Comparison of ENCODE assay signal across 20 mouse cellular contexts in genomic region chr3:145476634-145477033, GRCm38 (mm10).
A peak's percentile ranks its signal among the peaks of the same experiment; 100 is the strongest.
DNase-seq lines count a peak whose midpoint lies in the region; TF ChIP-seq lines count a peak whose summit lies in the region.
"Had no signal": no experiment of that assay in that cellular context is flagged by ENCODE, and none has a peak within 500 bp of the region (broad histone marks: within the 10 kb centered on the region; RNA-seq: fewer than 3 reads in every experiment).

No protein-coding gene starts in this region.

- TF ChIP-seq POLR2A in heart, adult 2 months (IDR thresholded peaks at IDR 0.05; ENCODE audit: insufficient read depth, low read depth, low read length): no peak
- no peak for TF ChIP-seq POLR2A in CH12.LX (IDR thresholded peaks at IDR 0.05; ENCODE audit: low read depth, low read length)

- TF ChIP-seq EP300 in heart, adult 2 months (IDR thresholded peaks at IDR 0.05; ENCODE audit: insufficient read depth, low read depth, low read length): no peak
- TF ChIP-seq EP300 in CH12.LX (IDR thresholded peaks at IDR 0.05; ENCODE audit: low read length): no peak; the same call in 1 of the 2 replicates

- H3K36me3 ChIP-seq in heart, adult 2 months (ENCODE audit: control insufficient read depth, insufficient read depth, low read length): no peaks in the 10 kb centered on the region; the same call in none of the 2 replicates
- no peaks in the 10 kb centered on the region for H3K36me3 ChIP-seq in CH12.LX (replicated peaks in 1 of 2; ENCODE audit: control insufficient read depth in 1 of 2, insufficient read depth in 1 of 2, low read length in 1 of 2)
- H3K36me3 ChIP-seq: embryonic facial prominence, embryonic 10.5 days; embryonic facial prominence, embryonic 12.5 days; forebrain, embryonic 15.5 days; G1E had no signal

- peak overlapping the region; percentile 71 for H3K4me2 ChIP-seq in CH12.LX (ENCODE audit: insufficient read depth, low read depth, poor library complexity, severe bottlenecking)
- H3K4me2 ChIP-seq: embryonic facial prominence, embryonic 12.5 days; forebrain, embryonic 13.5 days; forebrain, embryonic 15.5 days had no signal

- intact Hi-C loops in heart, adult 2 months (cut with DNase I): loop anchor here (2.0 to 10.0 kb wide), 2 partner anchors 174 to 278 kb away; partner anchors contain the start of gene Ddah1
- intact Hi-C loops in heart, postnatal 25 days (cut with DNase I): loop anchor here (2.0 kb wide), 1 partner anchor 174 kb away; no protein-coding TSS in a partner anchor

- H3K4me3 ChIP-seq in heart, adult 2 months: no peak overlapping the region
- H3K4me3 ChIP-seq in CH12.LX (replicated peaks in 1 of 3; ENCODE audit: low read depth in 2 of 3, low read length in 2 of 3, poor library complexity in 1 of 3): peak overlapping the region in 1 of 3 experiments; percentile 8
- H3K4me3 ChIP-seq in brown adipose tissue, adult 24 weeks (ENCODE audit: insufficient read depth, low read depth, low read length): peak overlapping the region; percentile 32; the same call in 1 of the 2 replicates
- H3K4me3 ChIP-seq: embryonic facial prominence, embryonic 10.5 days; embryonic facial prominence, embryonic 12.5 days; forebrain, embryonic 13.5 days; forebrain, embryonic 15.5 days had no signal

- dilution Hi-C loops in CH12.LX (cut with MboI; ENCODE audit: extremely low pct_ligation_motif_present, extremely low pct_unique_long_range_greater_than_20kb, low sequenced_read_pairs): no loop called here

- H3K79me2 ChIP-seq in heart, adult 2 months (replicated peaks; ENCODE audit: control insufficient read depth, insufficient read depth, low read length): no peaks in the 10 kb centered on the region
- no peaks in the 10 kb centered on the region for H3K79me2 ChIP-seq in CH12.LX (replicated peaks; ENCODE audit: control insufficient read depth, extremely low read depth, insufficient read depth, poor library complexity, severe bottlenecking)

- DNase-seq in heart, adult 2 months: no peak
- no peak for DNase-seq in heart, postnatal 25 days (ENCODE audit: low spot score)
- no peak for DNase-seq in CH12.LX (ENCODE audit: extremely low read depth)
- no peak for DNase-seq in c-Kit-positive CD71-positive TER-119-positive erythroid progenitor cells, embryonic 14.5 days (ENCODE audit: low spot score)
- DNase-seq: adrenal gland, adult 8-10 months; adrenal gland, postnatal 14 days; adrenal gland, postnatal 36 days; cerebellum, adult 11-12 months; cerebellum, adult 2 months; cerebellum, adult 9-10 months; cerebellum, postnatal 10 days; cerebellum, postnatal 25 days; forebrain, postnatal 0 days had no signal

- H3K9ac ChIP-seq in heart, adult 2 months (ENCODE audit: low read depth, low read length): no peak overlapping the region
- H3K9ac ChIP-seq in CH12.LX (ENCODE audit: insufficient read depth, low read depth): no peak overlapping the region
- H3K9ac ChIP-seq: embryonic facial prominence, embryonic 12.5 days; forebrain, embryonic 13.5 days; forebrain, embryonic 15.5 days; forebrain, postnatal 0 days had no signal

- no peaks in the 10 kb centered on the region for H3K27me3 ChIP-seq in heart, adult 2 months (ENCODE audit: control insufficient read depth, insufficient read depth, low read length)
- no peaks in the 10 kb centered on the region for H3K27me3 ChIP-seq in CH12.LX (replicated peaks)
- H3K27me3 ChIP-seq: embryonic facial prominence, embryonic 12.5 days; forebrain, embryonic 13.5 days; forebrain, embryonic 15.5 days; Patski had no signal

- H3K27ac ChIP-seq in heart, adult 2 months: peak overlapping the region; percentile 63
- H3K27ac ChIP-seq in CH12.LX (ENCODE audit: insufficient read depth, low read depth): no peak overlapping the region
- H3K27ac ChIP-seq in brown adipose tissue, adult 24 weeks (replicated peaks; ENCODE audit: low read depth, low read length): peak overlapping the region; percentile 88
- H3K27ac ChIP-seq: embryonic facial prominence, embryonic 10.5 days; embryonic facial prominence, embryonic 12.5 days; forebrain, embryonic 13.5 days; forebrain, embryonic 15.5 days had no signal

- no peak for TF ChIP-seq CTCF in heart, adult 2 months (IDR thresholded peaks at IDR 0.05)
- no peak for TF ChIP-seq CTCF in CH12.LX (conservative IDR thresholded peaks at IDR 0.05 in 1 of 2, IDR thresholded peaks at IDR 0.05 in 1 of 2; ENCODE audit: low read depth in 2 of 2, low read length in 2 of 2)

- H3K9me3 ChIP-seq in CH12.LX (replicated peaks; ENCODE audit: low read length): no peaks in the 10 kb centered on the region
- H3K9me3 ChIP-seq: embryonic facial prominence, embryonic 10.5 days; embryonic facial prominence, embryonic 12.5 days; forebrain, embryonic 13.5 days; forebrain, embryonic 15.5 days; G1E had no signal

- no peak for TF ChIP-seq RAD21 in CH12.LX (IDR thresholded peaks at IDR 0.05; ENCODE audit: low read depth, low read length)

- in situ Hi-C loops in CH12.LX (cut with MboI; ENCODE audit: low pct_ligation_motif_present, low pct_unique_long_range_greater_than_20kb, low sequenced_read_pairs): no loop called here

- WGBS in heart, adult 2 months: 71% methylated on average over 3 of the region's 3 CpGs

- H3K4me1 ChIP-seq in heart, adult 2 months (ENCODE audit: control insufficient read depth, insufficient read depth, low read length): peaks cover 3% of the 10 kb centered on the region
- H3K4me1 ChIP-seq in CH12.LX (ENCODE audit: control insufficient read depth in 1 of 2, insufficient read depth in 2 of 2): no peaks in the 10 kb centered on the region
- peaks cover 7% of the 10 kb centered on the region for H3K4me1 ChIP-seq in brown adipose tissue, adult 24 weeks (ENCODE audit: control insufficient read depth, insufficient read depth, insufficient read length, low read length)
- H3K4me1 ChIP-seq: embryonic facial prominence, embryonic 10.5 days; forebrain, embryonic 13.5 days; forebrain, embryonic 15.5 days had no signal

TF ChIP-seq in CH12.LX, 34 proteins besides CTCF, POLR2A, EP300 and RAD21:
- TF ChIP-seq BHLHE40 (IDR thresholded peaks at IDR 0.05; ENCODE audit: low read depth, low read length) (peak; percentile 77), MAZ (IDR thresholded peaks at IDR 0.05; ENCODE audit: low read depth, low read length) (no peak), MAX (IDR thresholded peaks at IDR 0.05; ENCODE audit: low read length) (peak; percentile 75), E2F4 (IDR thresholded peaks at IDR 0.05; ENCODE audit: insufficient replicate concordance, low read depth, low read length) (0 out of 2 replicates have a peak, but pooled peaks have one; percentile 47), USF2 (conservative IDR thresholded peaks at IDR 0.05; ENCODE audit: low read depth, low read length) (peak; percentile 92), RCOR1 (conservative IDR thresholded peaks at IDR 0.05; ENCODE audit: low read depth, low read length) (no peak), USF1 (IDR thresholded peaks at IDR 0.05; ENCODE audit: low read depth, low read length) (peak; percentile 89)
